Comparison of ENCODE assay signal across 8 mouse cellular contexts in the genomic region with DNA sequence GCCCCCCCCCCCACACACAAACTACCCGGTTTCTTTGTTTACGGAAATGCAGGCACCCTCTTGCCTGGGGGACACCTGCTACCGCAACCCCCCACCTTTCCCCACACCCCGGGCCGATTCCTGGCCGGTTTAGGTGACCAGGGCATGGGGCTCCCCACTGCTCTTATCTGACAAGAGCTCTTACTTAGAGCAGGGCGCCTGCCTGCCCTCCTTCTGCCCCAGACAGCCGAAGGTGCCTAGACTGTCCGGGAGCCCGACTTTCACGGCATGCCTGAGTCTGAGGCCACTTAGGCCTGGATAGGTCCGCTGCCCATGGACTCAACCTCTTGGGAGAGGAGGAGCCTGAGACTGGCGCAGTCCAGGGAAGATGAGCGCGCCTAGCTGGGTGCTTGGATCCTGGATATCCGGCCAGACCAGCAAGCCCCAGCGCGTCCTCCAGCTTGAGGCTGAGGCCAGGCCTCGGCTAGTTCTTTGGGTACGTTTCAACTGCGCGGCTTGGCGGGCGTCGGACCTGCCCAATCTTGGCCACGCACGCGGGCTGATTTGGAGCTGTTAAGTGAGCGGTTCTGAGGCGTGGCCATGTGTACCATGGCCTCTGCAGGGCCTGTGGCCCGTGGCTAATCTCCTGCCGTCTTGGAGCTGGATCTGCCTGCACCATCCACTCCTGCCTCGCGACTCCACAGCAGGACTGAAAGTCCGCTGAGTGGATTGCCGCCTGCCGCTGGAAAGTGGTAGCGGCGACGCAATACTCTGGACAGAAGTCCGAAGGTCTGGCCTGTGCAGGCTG. TPM values are rescaled to one million over a fixed set of nuclear protein-coding genes. Genes with fewer than 3 reads are reported as not detected.
DNase-seq lines count a peak whose midpoint lies in the region; ATAC-seq and TF ChIP-seq lines count a peak whose summit lies in the region.

No protein-coding gene starts in this region.

- peak; percentile 32 for DNase-seq in CD4-positive, CD25-positive, alpha-beta regulatory T cell, adult 2 months (ENCODE audit: low read depth, low spot score)
- peak; percentile 78 for DNase-seq in MN1 (ENCODE audit: low spot score)
- DNase-seq in heart, postnatal 0 days (ENCODE audit: low spot score), result no peak
- peak; percentile 75 for DNase-seq in limb, embryonic 10.5 days (ENCODE audit: low spot score)
- DNase-seq in neural tube, embryonic 11.5 days (ENCODE audit: low spot score), result peak; percentile 66
- no peak for DNase-seq in left cerebral cortex, adult 11 months (ENCODE audit: low spot score)

- H3K36me3 ChIP-seq in heart, postnatal 0 days (replicated peaks; ENCODE audit: control insufficient read depth, insufficient read depth, low read length), result no peaks in the 10 kb centered on the region
- H3K36me3 ChIP-seq in limb, embryonic 10.5 days, result no peaks in the 10 kb centered on the region
- no peaks in the 10 kb centered on the region for H3K36me3 ChIP-seq in neural tube, embryonic 11.5 days (ENCODE audit: control insufficient read depth, insufficient read depth, low read length)

- peak overlapping the region; percentile 12 for H3K4me2 ChIP-seq in heart, postnatal 0 days (ENCODE audit: low read depth, low read length)
- H3K4me2 ChIP-seq in neural tube, embryonic 11.5 days (ENCODE audit: low read depth), result no peak overlapping the region

- peak; percentile 42 for TF ChIP-seq CTCF in heart, postnatal 0 days (IDR thresholded peaks at IDR 0.05; ENCODE audit: low read depth)

- peaks cover 83% of the 10 kb centered on the region for H3K27me3 ChIP-seq in heart, postnatal 0 days (ENCODE audit: control insufficient read depth, insufficient read depth, low read length)
- H3K27me3 ChIP-seq in limb, embryonic 10.5 days (ENCODE audit: low read depth, poor library complexity, severe bottlenecking), result peaks cover 88% of the 10 kb centered on the region
- peaks cover 87% of the 10 kb centered on the region for H3K27me3 ChIP-seq in neural tube, embryonic 11.5 days (ENCODE audit: control insufficient read depth, insufficient read depth, low read length)

- no peaks in the 10 kb centered on the region for H3K9me3 ChIP-seq in heart, postnatal 0 days (replicated peaks; ENCODE audit: control insufficient read depth, low read length)
- H3K9me3 ChIP-seq in limb, embryonic 10.5 days (replicated peaks), result no peaks in the 10 kb centered on the region
- no peaks in the 10 kb centered on the region for H3K9me3 ChIP-seq in neural tube, embryonic 11.5 days (ENCODE audit: control insufficient read depth, low read length)

- no peak for TF ChIP-seq EP300 in heart, postnatal 0 days (IDR thresholded peaks at IDR 0.05; ENCODE audit: low read depth)

- H3K4me1 ChIP-seq in heart, postnatal 0 days (ENCODE audit: control insufficient read depth, insufficient read depth), result peaks cover 15% of the 10 kb centered on the region
- H3K4me1 ChIP-seq in limb, embryonic 10.5 days, result peaks cover 86% of the 10 kb centered on the region
- H3K4me1 ChIP-seq in neural tube, embryonic 11.5 days (ENCODE audit: control insufficient read depth, insufficient read depth, low read length), result peaks cover 34% of the 10 kb centered on the region

- ATAC-seq in CD4-positive, CD25-positive, alpha-beta regulatory T cell, adult 4 months, result no peak
- no peak for ATAC-seq in heart, postnatal 0 days (ENCODE audit: insufficient read depth, low read depth)
- no peak for ATAC-seq in neural tube, embryonic 11.5 days (ENCODE audit: insufficient read depth, low FRiP score, low TSS enrichment)
- no peak for ATAC-seq in inflammation-experienced regulatory T-cells, adult 6 months

- H3K9ac ChIP-seq in heart, postnatal 0 days (replicated peaks; ENCODE audit: low read depth, low read length), result no peak overlapping the region
- H3K9ac ChIP-seq in neural tube, embryonic 11.5 days (ENCODE audit: low read length), result no peak overlapping the region

- H3K27ac ChIP-seq in heart, postnatal 0 days (ENCODE audit: low read depth), result no peak overlapping the region
- H3K27ac ChIP-seq in limb, embryonic 10.5 days, result peak overlapping the region; percentile 92
- H3K27ac ChIP-seq in neural tube, embryonic 11.5 days (ENCODE audit: low read depth, low read length), result no peak overlapping the region

- WGBS in heart, postnatal 0 days, result 4% methylated on average over 41 of the region's 41 CpGs
- WGBS in limb, embryonic 10.5 days, result under 1% methylated on average over 41 of the region's 41 CpGs
- WGBS in neural tube, embryonic 11.5 days, result 1% methylated on average over 41 of the region's 41 CpGs

- peak overlapping the region; percentile 4; the same call in 1 of the 2 replicates for H3K4me3 ChIP-seq in heart, postnatal 0 days (ENCODE audit: low read depth, low read length)
- H3K4me3 ChIP-seq in limb, embryonic 10.5 days, result peak overlapping the region; percentile 73
- no peak overlapping the region for H3K4me3 ChIP-seq in neural tube, embryonic 11.5 days (ENCODE audit: low read depth, low read length)

RNA-seq across cellular contexts. Expression of gene Cbx8, which starts 4.0 kb away (rescaled TPM):
- polyA plus RNA-seq in CD4-positive, CD25-positive, alpha-beta regulatory T cell, adult 4 months (2017; shearing (Covaris generic)), result 1 to 10 TPM; 4.0 to 6.7 TPM
- 1.6 and 3.2 TPM in 2 replicates for total RNA-seq in heart, postnatal 0 days (2014; rRNA removed; ENCODE audit: low replicate concordance)
- polyA plus RNA-seq in heart, postnatal 0 days (2015; fragmentation: Nextera tagmentation; extraction: Ambion mirVana), result 5.1 and 7.0 TPM in 2 replicates
- polyA plus RNA-seq in limb, embryonic 10.5 days (2016; fragmentation: Nextera tagmentation; extraction: Ambion mirVana), result 12.2 and 15.1 TPM in 2 replicates
- polyA plus RNA-seq in neural tube, embryonic 11.5 days (2014; fragmentation: Nextera tagmentation; extraction: Ambion mirVana), result 6.8 and 7.0 TPM in 2 replicates
- 1 to 10 TPM; 6.5 to 7.6 (median 7.5) TPM for polyA plus RNA-seq in inflammation-experienced regulatory T-cells, adult 6 months (2017; shearing (Covaris generic))

RNA-seq across cellular contexts. Expression of gene Cbx2, which starts 22.0 kb away (rescaled TPM):
- 1 to 10 TPM; 1.4 to 1.5 TPM for polyA plus RNA-seq in CD4-positive, CD25-positive, alpha-beta regulatory T cell, adult 4 months (2017; shearing (Covaris generic))
- total RNA-seq in heart, postnatal 0 days (2014; rRNA removed; ENCODE audit: low replicate concordance), result 1.8 and 13.0 TPM in 2 replicates
- polyA plus RNA-seq in heart, postnatal 0 days (2015; fragmentation: Nextera tagmentation; extraction: Ambion mirVana), result 5.7 and 5.8 TPM in 2 replicates
- 151 and 170 TPM in 2 replicates for polyA plus RNA-seq in limb, embryonic 10.5 days (2016; fragmentation: Nextera tagmentation; extraction: Ambion mirVana)
- 61.5 and 65.0 TPM in 2 replicates for polyA plus RNA-seq in neural tube, embryonic 11.5 days (2014; fragmentation: Nextera tagmentation; extraction: Ambion mirVana)
- polyA plus RNA-seq in inflammation-experienced regulatory T-cells, adult 6 months (2017; shearing (Covaris generic)), result 1 to 10 TPM in 2 of 3 experiments, under 1 TPM in 1; 0.83 to 1.6 (median 1.0) TPM

RNA-seq across cellular contexts. Expression of gene Cbx4, which starts 41.3 kb away (rescaled TPM):
- 1 to 10 TPM; 1.7 to 3.7 TPM for polyA plus RNA-seq in CD4-positive, CD25-positive, alpha-beta regulatory T cell, adult 4 months (2017; shearing (Covaris generic))
- 12.1 and 23.1 TPM in 2 replicates for total RNA-seq in heart, postnatal 0 days (2014; rRNA removed; ENCODE audit: low replicate concordance)
- 6.8 and 8.2 TPM in 2 replicates for polyA plus RNA-seq in heart, postnatal 0 days (2015; fragmentation: Nextera tagmentation; extraction: Ambion mirVana)
- 4.3 and 7.1 TPM in 2 replicates for polyA plus RNA-seq in limb, embryonic 10.5 days (2016; fragmentation: Nextera tagmentation; extraction: Ambion mirVana)
- 6.0 and 6.1 TPM in 2 replicates for polyA plus RNA-seq in neural tube, embryonic 11.5 days (2014; fragmentation: Nextera tagmentation; extraction: Ambion mirVana)
- polyA plus RNA-seq in inflammation-experienced regulatory T-cells, adult 6 months (2017; shearing (Covaris generic)), result 1 to 10 TPM; 2.0 to 3.6 (median 2.3) TPM

RNA-seq across cellular contexts. Expression of gene Enpp7, which starts 56.8 kb away (rescaled TPM):
- polyA plus RNA-seq in CD4-positive, CD25-positive, alpha-beta regulatory T cell, adult 4 months (2017; shearing (Covaris generic)), result not detected
- total RNA-seq in heart, postnatal 0 days (2014; rRNA removed; ENCODE audit: low replicate concordance), result not detected in 2 replicates
- not detected in 2 replicates for polyA plus RNA-seq in heart, postnatal 0 days (2015; fragmentation: Nextera tagmentation; extraction: Ambion mirVana)
- not detected in 2 replicates for polyA plus RNA-seq in limb, embryonic 10.5 days (2016; fragmentation: Nextera tagmentation; extraction: Ambion mirVana)
- not detected in 2 replicates for polyA plus RNA-seq in neural tube, embryonic 11.5 days (2014; fragmentation: Nextera tagmentation; extraction: Ambion mirVana)
- polyA plus RNA-seq in inflammation-experienced regulatory T-cells, adult 6 months (2017; shearing (Covaris generic)), result not detected

Comparison
In these comparisons a context has a peak if more than half of its experiments do, and no peak if none do; other contexts are left out.
1. DNase-seq: peak in CD4-positive, CD25-positive, alpha-beta regulatory T cell, adult 2 months (single experiment), MN1 (single experiment), limb, embryonic 10.5 days (single experiment) and neural tube, embryonic 11.5 days (single experiment); none in heart, postnatal 0 days (single experiment) and left cerebral cortex, adult 11 months (single experiment).